Mouse (Mus musculus): Measurements from ENCODE around the gene Psmb10. TPM values are rescaled to one million over a fixed set of nuclear protein-coding genes. Genes with fewer than 3 reads are reported as not detected.

The Psmb10 gene
- total RNA-seq, 4 experiments from 2014 or later = 15.3 to 22.6 (median 19.7) TPM

Small RNAs within 50 kb of the gene (microRNA-seq; reads per million reads assigned to microRNA genes)
- not detected for gene Mir7074

Other genes with a start within 250 kb of the Psmb10 start
- 1 to 10 TPM; 3.4 to 5.8 (median 4.4) TPM for gene Acd, start 237.3 kb downstream of the Psmb10 start, total RNA-seq (2022)
- gene Pard6a, start 237.3 kb downstream of the Psmb10 start, total RNA-seq (2022) = 1 to 10 TPM; 5.5 to 8.1 (median 6.7) TPM
- gene 4933405L10Rik, start 230.8 kb downstream of the Psmb10 start, total RNA-seq (2022) = not detected
- under 1 TPM; 0.48 to 0.54 (median 0.52) TPM for gene Enkd1, start 230.2 kb downstream of the Psmb10 start, total RNA-seq (2022)
- 1 to 10 TPM; 7.0 to 9.1 (median 8.3) TPM for gene Gfod2, start 179.8 kb downstream of the Psmb10 start, total RNA-seq (2022)
- 10 to 100 TPM; 19.3 to 25.2 (median 23.0) TPM for gene Ranbp10, start 111.1 kb downstream of the Psmb10 start, total RNA-seq (2022)
- not detected for gene Tsnaxip1, start 110.7 kb downstream of the Psmb10 start, total RNA-seq (2022)
- gene Cenpt, start 85.2 kb downstream of the Psmb10 start, total RNA-seq (2022) = 1 to 10 TPM in 1 of 4 experiments, under 1 TPM in 3; 0.31 to 1.4 (median 0.72) TPM
- gene Thap11, start 83.3 kb downstream of the Psmb10 start, total RNA-seq (2022) = 10 to 100 TPM; 20.4 to 24.1 (median 22.0) TPM
- 10 to 100 TPM; 21.4 to 44.7 (median 25.5) TPM for gene Nutf2, start 77.9 kb downstream of the Psmb10 start, total RNA-seq (2022)
- 10 to 100 TPM; 18.8 to 21.9 (median 20.0) TPM for gene Edc4, start 57.6 kb downstream of the Psmb10 start, total RNA-seq (2022)
- not detected for gene Nrn1l, start 44.9 kb downstream of the Psmb10 start, total RNA-seq (2022)
- gene Pskh1, start 38.0 kb downstream of the Psmb10 start, total RNA-seq (2022) = 10 to 100 TPM; 10.9 to 14.7 (median 12.8) TPM
- not detected for gene Ctrl, start 4.6 kb downstream of the Psmb10 start, total RNA-seq (2022)
- gene Lcat, start 4.9 kb upstream of the Psmb10 start, total RNA-seq (2022) = under 1 TPM in 2 of 4 experiments, not detected in 2; 0.24 to 0.78 TPM
- gene Slc12a4, start 27.7 kb upstream of the Psmb10 start, total RNA-seq (2022) = 10 to 100 TPM; 11.8 to 12.7 (median 12.0) TPM
- not detected for gene Dpep3, start 41.0 kb upstream of the Psmb10 start, total RNA-seq (2022)
- 10 to 100 TPM; 10.3 to 12.7 (median 10.8) TPM for gene Dus2, start 52.9 kb upstream of the Psmb10 start, total RNA-seq (2022)
- not detected for gene Dpep2nb, start 67.5 kb upstream of the Psmb10 start, total RNA-seq (2022)
- gene Ddx28, start 73.4 kb upstream of the Psmb10 start, total RNA-seq (2022) = 10 to 100 TPM; 11.2 to 13.1 (median 11.7) TPM
- gene Nfatc3, start 120.4 kb upstream of the Psmb10 start, total RNA-seq (2022) = 10 to 100 TPM; 23.6 to 30.5 (median 25.5) TPM
- gene Esrp2, start 198.5 kb upstream of the Psmb10 start, total RNA-seq (2022) = not detected
- gene Pla2g15, start 212.0 kb upstream of the Psmb10 start, total RNA-seq (2022) = 1 to 10 TPM; 3.3 to 5.6 (median 4.0) TPM
- gene Slc7a6, start 230.4 kb upstream of the Psmb10 start, total RNA-seq (2022) = 10 to 100 TPM in 2 of 4 experiments, 1 to 10 TPM in 2; 7.2 to 11.4 (median 9.3) TPM